Comparison of ENCODE assay signal across 8 mouse cellular contexts in the genomic region with DNA sequence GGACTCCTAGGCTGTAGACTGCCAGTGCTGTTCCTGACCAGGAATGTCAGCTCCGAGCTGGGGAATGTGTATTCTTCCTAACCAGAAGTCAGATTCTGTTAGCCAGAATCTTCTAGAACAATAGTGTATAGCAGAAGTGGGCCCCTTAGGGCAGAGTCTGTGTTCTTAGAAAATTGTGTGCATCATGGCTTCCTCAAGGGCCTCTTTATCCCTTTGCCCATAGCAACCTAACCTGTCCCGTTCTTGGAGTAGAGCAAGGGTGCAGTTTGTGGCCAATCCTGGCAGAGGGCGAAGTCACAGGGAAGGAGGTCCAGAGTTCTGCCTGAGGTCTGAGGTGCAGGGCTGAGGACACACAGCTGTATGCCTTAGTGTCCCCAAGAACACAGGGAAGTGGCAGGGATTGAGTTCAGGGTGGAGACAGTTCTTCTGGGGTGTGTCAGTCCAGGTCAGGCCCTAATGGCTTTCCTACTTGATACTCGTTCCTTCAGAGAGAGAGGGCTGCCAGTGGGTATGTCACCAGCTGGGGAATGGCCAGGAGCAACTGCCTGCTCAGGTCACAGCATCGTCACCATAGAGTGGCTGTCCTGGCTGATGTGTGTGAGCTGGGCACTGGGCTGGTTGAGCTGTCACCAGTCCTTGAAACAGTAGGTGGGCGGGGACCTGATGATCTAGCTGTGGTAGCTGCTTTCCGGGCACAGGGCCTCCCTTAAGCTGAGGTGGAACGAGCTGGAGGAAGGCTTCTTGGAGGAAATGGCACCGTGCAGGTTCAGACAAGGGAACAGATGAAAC. TPM values are rescaled to one million over a fixed set of nuclear protein-coding genes. Genes with fewer than 3 reads are reported as not detected.
A peak's percentile ranks its signal among the peaks of the same experiment; 100 is the strongest.
DNase-seq lines count a peak whose midpoint lies in the region.

No protein-coding gene starts in this region.

- peak; percentile 86 for DNase-seq in gastrocnemius, adult 18-20 months (ENCODE audit: low spot score)
- no peak for DNase-seq in gastrocnemius, postnatal 4 days (ENCODE audit: low spot score in 2 of 2)
- DNase-seq in c-Kit-positive CD71-positive TER-119-positive erythroid progenitor cells, embryonic 14.5 days (ENCODE audit: low spot score), result peak; percentile 34
- peak; percentile 68 for DNase-seq in induced T-regulatory cell, adult 2 months (ENCODE audit: low read depth)
- peak; percentile 51 to 64 for DNase-seq in lung, postnatal 4 days
- DNase-seq in right cerebral cortex, postnatal 14 days, result no peak
- DNase-seq in left cerebral cortex, adult 11 months (ENCODE audit: low spot score), result no peak
- no peak for DNase-seq in left cerebral cortex, adult 18-20 months (ENCODE audit: low spot score in 2 of 2)

RNA-seq across cellular contexts. Expression of gene Rxra, which starts 27.8 kb away (rescaled TPM):
- 100 to 1,000 TPM; 129 to 134 TPM for total RNA-seq in gastrocnemius, adult 18-20 months (2021)
- 10 to 100 TPM; 59.0 to 60.2 TPM for total RNA-seq in gastrocnemius, postnatal 4 days (2021)
- 10 to 100 TPM; 25.2 to 25.5 TPM for total RNA-seq in left cerebral cortex, adult 18-20 months (2021)

Comparison
In these comparisons a context has a peak if more than half of its experiments do, and no peak if none do; other contexts are left out.
1. DNase-seq: peak in gastrocnemius, adult 18-20 months (single experiment), c-Kit-positive CD71-positive TER-119-positive erythroid progenitor cells, embryonic 14.5 days (single experiment), induced T-regulatory cell, adult 2 months (single experiment) and lung, postnatal 4 days (2 of 2); none in gastrocnemius, postnatal 4 days (0 of 2), right cerebral cortex, postnatal 14 days (single experiment), left cerebral cortex, adult 11 months (single experiment) and left cerebral cortex, adult 18-20 months (0 of 2).